Mouse (Mus musculus): ENCODE measurements around the gene Prm3.
A peak's percentile ranks its signal among the peaks of the same experiment; 100 is the strongest.

Gene Prm3

GRCm38 (mm10) chr16:10771769-10772510, 18.8 kb downstream of the Prm3 start:
- DNase-seq (ENCODE audit: extremely low read depth, low read depth): no peak

- DNase-seq (ENCODE audit: extremely low read depth, low read depth): no peak
Observed at GRCm38 (mm10) chr16:10770531-10771325, 20.0 kb downstream of the Prm3 start.

DNA sequence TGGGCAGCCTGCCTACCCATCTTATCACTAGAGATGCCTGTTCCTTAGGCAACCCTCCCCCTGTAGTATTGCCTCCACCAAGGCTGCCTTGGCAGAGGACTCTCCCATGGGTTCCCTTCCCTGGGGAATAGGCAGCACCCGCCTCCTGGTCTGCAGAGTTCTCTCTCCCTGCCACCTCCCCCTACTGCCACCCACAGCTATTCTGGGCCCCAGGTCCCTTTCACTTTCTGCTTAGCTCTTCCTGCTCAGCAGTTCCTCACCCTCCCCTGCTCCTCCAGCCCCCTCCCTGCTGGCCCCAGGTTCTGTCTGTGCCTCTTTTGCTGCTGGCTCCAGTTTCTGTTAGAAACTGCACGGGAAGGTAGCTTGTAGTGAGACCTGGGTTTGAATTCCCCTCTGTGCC, 21.1 kb downstream of the Prm3 start:
- no peak for DNase-seq (ENCODE audit: extremely low read depth, low read depth)

DNA sequence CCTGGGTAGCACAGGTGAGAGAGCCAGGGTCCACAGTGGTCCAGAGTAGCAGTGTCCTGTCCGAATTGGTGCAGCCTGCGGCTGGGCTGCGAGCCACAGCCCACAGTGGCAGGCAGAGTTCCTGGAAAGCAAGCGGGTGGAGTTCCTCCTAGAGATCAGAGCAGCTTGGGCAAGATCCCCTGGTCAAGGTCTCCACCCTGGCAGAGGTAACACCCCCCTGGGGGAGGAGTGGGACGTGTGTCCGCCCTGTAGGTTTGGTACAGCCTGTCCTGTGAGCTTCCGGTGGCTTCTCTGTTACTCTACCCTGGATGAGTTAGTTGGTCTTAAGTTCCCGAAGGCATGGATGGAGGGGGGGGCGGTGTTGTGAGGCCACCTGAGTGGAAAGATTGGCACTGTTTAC, 21.9 kb downstream of the Prm3 start:
- no peak for DNase-seq (ENCODE audit: extremely low read depth, low read depth)

- peak; percentile 48 for DNase-seq (ENCODE audit: extremely low read depth, low read depth)
Observed at GRCm38 (mm10) chr16:10767158-10767557, 23.6 kb downstream of the Prm3 start.

- no peak for DNase-seq (ENCODE audit: extremely low read depth, low read depth)
Observed at GRCm38 (mm10) chr16:10764323-10764722, 26.4 kb downstream of the Prm3 start.

GRCm38 (mm10) chr16:10763540-10764264, 27.0 kb downstream of the Prm3 start:
- no peak for DNase-seq (ENCODE audit: extremely low read depth, low read depth)

GRCm38 (mm10) chr16:10762569-10763180, 28.0 kb downstream of the Prm3 start:
- no peak for DNase-seq (ENCODE audit: extremely low read depth, low read depth)

GRCm38 (mm10) chr16:10761182-10761581, 29.5 kb downstream of the Prm3 start:
- DNase-seq (ENCODE audit: extremely low read depth, low read depth): no peak

- no peak for DNase-seq (ENCODE audit: extremely low read depth, low read depth)
Observed at GRCm38 (mm10) chr16:10756168-10756567, 34.5 kb downstream of the Prm3 start.

DNA sequence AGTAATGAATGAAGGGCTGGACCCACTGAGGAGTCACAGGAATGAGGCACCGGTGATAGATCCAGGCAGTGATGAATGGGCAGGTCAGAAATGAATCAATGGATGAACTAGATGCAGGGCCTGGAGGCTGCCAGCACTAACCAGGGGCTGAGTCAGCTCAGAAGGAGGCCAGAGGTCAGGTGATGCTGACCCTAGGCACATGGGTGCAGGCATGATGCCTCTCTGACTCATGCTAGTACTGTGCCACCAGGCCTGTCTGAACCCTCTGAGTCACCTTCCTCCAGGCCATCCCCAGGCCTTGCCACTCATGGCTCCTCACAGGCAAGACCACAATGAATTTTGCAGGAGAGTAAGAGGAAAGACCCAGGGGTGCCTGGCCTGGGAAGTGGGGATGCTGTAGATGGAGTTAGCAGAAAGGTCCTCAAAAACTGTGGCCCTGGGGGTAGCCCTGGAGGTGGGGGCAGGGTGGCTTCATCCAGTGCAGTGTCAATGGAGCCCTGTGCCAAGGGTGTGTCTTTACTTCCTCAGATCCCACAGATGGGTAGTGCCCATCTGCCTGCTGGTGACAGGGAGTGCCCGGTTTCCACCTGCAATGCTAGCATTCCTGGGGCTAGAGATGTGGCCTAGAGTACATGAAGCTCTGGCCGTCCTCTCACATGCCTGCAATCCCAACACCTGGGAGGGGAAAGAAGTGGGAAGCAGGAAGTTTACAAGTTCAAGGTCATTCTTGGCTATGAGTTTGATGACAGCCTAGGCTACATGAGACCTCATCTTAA, 36.0 kb downstream of the Prm3 start:
- DNase-seq (ENCODE audit: extremely low read depth, low read depth): no peak

DNA sequence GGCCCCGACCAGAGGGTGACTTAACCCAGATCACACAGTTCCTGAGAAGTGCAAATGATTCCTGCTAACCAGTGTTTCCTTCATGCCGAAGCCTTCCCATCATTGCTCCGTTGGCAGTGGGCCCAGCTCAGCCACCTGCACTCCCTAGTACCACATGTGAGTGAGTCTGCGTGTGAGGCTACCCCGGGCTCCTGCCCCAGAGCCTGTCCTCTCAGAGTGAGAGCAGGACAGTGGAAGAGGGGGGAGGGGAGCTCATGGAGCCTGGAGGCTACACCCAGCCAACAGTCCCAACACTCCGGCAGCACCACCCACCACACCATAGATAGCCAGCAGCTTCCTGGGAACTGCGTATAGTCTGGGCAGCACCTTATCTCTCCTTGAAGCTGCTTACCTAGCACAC, 40.9 kb downstream of the Prm3 start:
- DNase-seq (ENCODE audit: extremely low read depth, low read depth): no peak

DNA sequence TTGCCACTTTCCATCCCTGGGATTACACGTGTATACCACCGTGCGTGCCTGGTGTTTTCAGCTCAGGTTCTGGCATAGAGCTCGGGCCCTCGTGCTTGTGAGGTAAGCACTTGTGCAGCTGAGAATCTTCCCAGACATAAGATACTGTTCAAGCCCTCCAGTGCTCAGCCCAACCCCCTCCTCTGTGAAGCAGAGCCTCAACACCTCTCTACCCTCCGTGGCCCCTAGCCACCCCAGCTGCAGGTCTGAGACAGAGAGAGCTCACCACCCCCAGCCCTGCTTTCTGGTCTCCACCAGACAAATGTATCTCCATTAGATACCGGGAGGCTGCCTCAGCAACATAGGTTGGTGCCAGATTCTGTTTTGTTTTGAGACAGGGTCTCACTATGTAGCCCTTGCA, 41.5 kb downstream of the Prm3 start:
- DNase-seq (ENCODE audit: extremely low read depth, low read depth): no peak

- DNase-seq (ENCODE audit: extremely low read depth, low read depth): no peak
Observed at GRCm38 (mm10) chr16:10741082-10741481, 49.6 kb downstream of the Prm3 start.
